Mouse (Mus musculus): Measurements from ENCODE around the gene Nhsl1.

DNA sequence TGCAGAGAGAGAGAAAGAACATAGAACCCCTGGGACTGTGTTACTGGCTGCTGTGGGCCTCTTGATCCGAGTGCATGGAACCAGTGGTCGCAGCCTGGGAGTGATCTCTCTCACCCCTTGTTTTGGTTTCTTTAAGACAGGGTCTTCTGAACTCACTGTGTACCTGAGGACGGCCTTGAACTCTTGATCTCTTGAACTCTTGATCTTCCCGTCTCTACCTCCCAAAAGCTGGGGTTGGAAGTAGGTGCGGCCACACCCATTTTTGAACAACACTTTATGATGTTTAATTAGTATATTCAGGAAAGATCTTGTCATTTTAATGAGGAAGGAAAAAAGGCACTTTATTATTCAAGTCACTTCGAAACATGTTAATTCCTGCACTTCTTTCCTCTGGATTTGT lies 37.7 kb downstream of the Nhsl1 start:
- no peak for TF ChIP-seq CTCF (IDR thresholded peaks at IDR 0.05; ENCODE audit: low read depth, low read length)
- TF ChIP-seq POLR2AphosphoS5 (IDR thresholded peaks at IDR 0.05; ENCODE audit: insufficient replicate concordance, low read depth, low read length): no peak
- no peak for TF ChIP-seq TAL1 (conservative IDR thresholded peaks at IDR 0.05; ENCODE audit: low read depth, low read length)
- TF ChIP-seq GATA1 (IDR thresholded peaks at IDR 0.05; ENCODE audit: borderline replicate concordance, low read length): no peak
- TF ChIP-seq GATA2 (IDR thresholded peaks at IDR 0.05; ENCODE audit: borderline replicate concordance, low read depth, low read length): no peak
